Mouse (Mus musculus) T-helper 17 cell (primary cell): ENCODE results near the gene Rasip1.

Experiments
- in situ Hi-C, 2 experiments: fragments of 300-600 bp; cut with MboI, MseI; formaldehyde crosslinking; loops; 1 replicate in 1 of 2; 2 replicates in 1 of 2; pipeline ENCODE4 v1.15.1; 2025; ENCODE audit warnings: high pct_unique_total_duplicates in 2 of 2

The Rasip1 gene

GRCm38 (mm10) chr7:45623507-45623906, 3.8 kb upstream of the Rasip1 start:
- in situ Hi-C loops, result no loop called here

- in situ Hi-C loops, result loop anchor here in 1 of 2 experiments (25.0 kb wide), 1 partner anchor 1013 kb away; the partner anchor contains the start of gene Sergef
These were observed 2.6 kb upstream of the Rasip1 start for GRCm38 (mm10) chr7:45624718-45625117.

DNA sequence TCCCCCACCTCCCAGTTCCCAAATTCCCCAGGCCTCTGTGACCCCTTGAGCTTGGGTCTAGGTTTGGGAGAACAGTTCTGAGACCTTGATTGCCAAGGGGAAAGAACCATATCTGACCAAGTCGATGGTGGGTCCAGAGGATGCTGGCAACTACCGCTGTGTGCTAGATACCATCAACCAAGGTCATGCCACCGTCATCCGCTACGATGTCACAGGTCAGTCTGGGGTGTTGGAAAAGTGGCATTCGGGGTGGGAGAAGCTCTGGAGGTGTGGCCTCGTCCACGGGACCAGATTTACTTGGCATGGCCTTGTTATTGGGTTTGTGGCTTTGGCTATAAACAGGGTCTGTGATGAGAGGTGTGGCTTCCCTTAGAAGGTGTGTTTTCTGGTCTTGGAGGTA, 1.8 kb upstream of the Rasip1 start:
- in situ Hi-C loops, result loop anchor here in 1 of 2 experiments (25.0 kb wide), 1 partner anchor 1012 kb away; the partner anchor contains the start of gene Sergef

- in situ Hi-C loops, result loop anchor here in 1 of 2 experiments (25.0 kb wide), 1 partner anchor 1011 kb away; the partner anchor contains the start of gene Sergef
These were observed 664 bp upstream of the Rasip1 start for GRCm38 (mm10) chr7:45626571-45627076.

DNA sequence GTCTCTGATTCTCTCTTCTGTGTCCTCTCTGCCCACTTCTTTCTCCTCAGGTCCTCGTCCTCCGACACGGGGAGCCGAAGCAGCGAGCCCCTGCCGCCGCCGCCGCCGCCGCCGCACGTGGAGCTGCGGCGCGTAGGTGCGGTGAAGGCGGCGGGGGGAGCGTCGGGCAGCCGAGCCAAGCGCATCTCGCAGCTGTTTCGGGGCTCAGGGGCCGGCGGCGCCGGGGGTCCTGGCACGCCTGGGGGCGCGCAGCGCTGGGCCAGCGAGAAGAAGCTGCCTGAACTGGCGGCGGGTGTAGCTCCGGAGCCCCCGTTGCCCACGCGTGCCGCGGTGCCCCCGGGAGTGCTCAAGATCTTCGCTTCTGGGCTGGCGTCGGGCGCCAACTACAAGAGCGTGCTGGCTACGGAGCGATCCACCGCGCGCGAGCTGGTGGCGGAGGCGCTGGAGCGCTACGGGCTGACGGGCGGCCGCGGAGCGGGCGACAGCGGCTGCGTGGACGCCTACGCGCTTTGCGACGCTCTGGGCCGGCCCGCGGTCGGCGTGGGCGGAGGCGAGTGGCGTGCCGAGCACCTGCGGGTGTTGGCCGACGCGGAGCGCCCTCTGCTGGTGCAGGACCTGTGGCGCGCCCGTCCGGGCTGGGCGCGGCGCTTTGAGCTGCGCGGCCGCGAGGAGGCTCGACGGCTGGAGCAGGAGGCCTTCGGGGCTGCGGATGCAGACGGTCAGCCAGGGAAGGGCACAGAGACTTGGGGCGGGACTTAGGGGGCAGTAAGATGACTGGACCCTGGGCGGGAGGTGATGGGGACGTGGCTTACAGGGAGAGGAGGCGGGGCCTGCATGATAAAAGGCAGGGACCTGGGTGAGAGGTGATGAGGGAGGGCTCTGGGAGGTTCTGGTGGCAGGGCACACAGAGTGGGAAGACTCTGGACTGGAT, 1.3 kb downstream of the Rasip1 start:
- in situ Hi-C loops, result loop anchor here in 1 of 2 experiments (25.0 kb wide), 1 partner anchor 1009 kb away; the partner anchor contains the start of gene Sergef

- in situ Hi-C loops, result loop anchor here in 1 of 2 experiments (25.0 kb wide), 1 partner anchor 1007 kb away; the partner anchor contains the start of gene Sergef
These were observed 3.0 kb downstream of the Rasip1 start for GRCm38 (mm10) chr7:45630064-45630907.

GRCm38 (mm10) chr7:45632499-45632898, 5.2 kb downstream of the Rasip1 start:
- in situ Hi-C loops, result loop anchor here in 1 of 2 experiments (25.0 kb wide), 1 partner anchor 1005 kb away; the partner anchor contains the start of gene Sergef

DNA sequence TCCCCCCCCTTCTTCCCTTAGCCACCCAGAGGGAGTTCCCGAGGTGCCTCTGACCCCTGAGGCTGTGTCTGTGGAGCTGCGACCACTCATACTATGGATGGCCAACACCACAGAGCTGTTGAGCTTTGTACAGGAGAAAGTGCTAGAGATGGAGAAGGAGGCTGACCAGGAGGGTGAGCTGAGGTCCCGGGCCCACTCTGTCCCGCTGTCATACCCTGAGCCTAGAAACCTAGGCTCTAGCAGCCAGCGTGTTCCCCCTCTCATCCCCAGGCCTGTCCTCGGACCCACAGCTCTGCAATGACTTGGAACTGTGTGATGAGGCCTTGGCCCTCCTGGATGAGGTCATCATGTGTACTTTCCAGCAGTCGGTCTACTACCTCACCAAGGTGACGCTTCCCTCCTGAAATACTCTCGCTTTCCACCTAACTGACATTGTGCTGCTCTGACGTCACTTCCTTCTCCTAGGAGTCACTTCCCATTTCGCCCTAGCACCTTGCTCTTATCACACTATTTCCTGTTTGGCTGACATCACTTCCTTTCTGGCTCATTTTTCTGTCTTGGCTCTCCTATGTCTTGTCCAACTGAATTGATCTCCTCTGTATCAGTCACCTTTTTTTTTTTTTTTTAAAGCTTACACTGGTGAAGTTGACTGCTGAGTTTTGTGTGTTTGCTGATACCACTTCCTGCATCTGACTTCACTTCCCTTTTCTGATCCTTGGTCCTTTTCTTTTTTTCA, 7.8 kb downstream of the Rasip1 start:
- in situ Hi-C loops, result loop anchor here in 1 of 2 experiments (25.0 kb wide), 1 partner anchor 1002 kb away; the partner anchor contains the start of gene Sergef

GRCm38 (mm10) chr7:45635711-45636688, 8.7 kb downstream of the Rasip1 start:
- in situ Hi-C loops, result loop anchor here in 1 of 2 experiments (25.0 kb wide), 1 partner anchor 1001 kb away; the partner anchor contains the start of gene Sergef

- in situ Hi-C loops, result loop anchor here in 1 of 2 experiments (25.0 kb wide), 1 partner anchor 1000 kb away; the partner anchor contains the start of gene Sergef
These were observed 10.4 kb downstream of the Rasip1 start for GRCm38 (mm10) chr7:45637710-45638109.

GRCm38 (mm10) chr7:45638623-45639401, 11.5 kb downstream of the Rasip1 start:
- in situ Hi-C loops, result loop anchor here in 1 of 2 experiments (25.0 kb wide), 1 partner anchor 998 kb away; the partner anchor contains the start of gene Sergef

- in situ Hi-C loops, result loop anchor here in 1 of 2 experiments (25.0 kb wide), 1 partner anchor 998 kb away; the partner anchor contains the start of gene Sergef
These were observed 12.3 kb downstream of the Rasip1 start, which contains the start of gene Mamstr for GRCm38 (mm10) chr7:45639561-45640027. Gene Mamstr (plus strand): TSS chr7:45639977.

GRCm38 (mm10) chr7:45640191-45640957, 13.1 kb downstream of the Rasip1 start:
- in situ Hi-C loops, result loop anchor here in 1 of 2 experiments (25.0 kb wide), 1 partner anchor 997 kb away; the partner anchor contains the start of gene Sergef

DNA sequence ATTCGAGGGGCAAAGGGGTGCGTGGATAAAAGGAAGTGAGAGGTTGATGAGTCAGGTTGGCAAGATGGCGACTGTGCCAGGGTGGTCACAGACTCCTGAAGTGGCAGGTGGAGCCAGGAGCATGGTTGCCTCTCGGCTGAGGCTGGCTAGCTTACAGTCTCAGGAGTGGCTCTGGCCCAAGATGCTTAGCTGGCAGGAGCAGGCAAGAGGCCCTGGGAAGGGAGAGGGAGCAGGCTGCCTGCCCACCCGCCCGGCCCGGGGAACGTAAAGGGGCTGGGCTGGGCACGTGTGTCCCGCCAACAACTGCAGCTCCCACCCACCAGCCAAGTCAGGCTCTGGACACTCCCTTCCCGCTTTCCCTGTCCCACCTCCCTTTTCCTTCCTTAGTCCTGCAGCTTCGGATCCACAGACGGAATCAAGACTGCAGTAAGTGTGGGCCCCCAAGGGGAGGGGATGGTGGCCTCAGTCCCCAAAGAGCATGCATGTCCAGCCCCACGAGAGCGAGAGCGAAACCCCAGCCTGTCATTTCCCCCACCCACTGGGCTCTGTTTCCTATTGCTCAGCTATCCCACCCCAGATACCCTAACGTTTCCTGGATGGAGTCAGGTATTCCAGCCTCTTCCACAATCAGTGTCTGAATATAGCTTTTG, 14.2 kb downstream of the Rasip1 start:
- in situ Hi-C loops, result loop anchor here in 1 of 2 experiments (25.0 kb wide), 1 partner anchor 996 kb away; the partner anchor contains the start of gene Sergef

DNA sequence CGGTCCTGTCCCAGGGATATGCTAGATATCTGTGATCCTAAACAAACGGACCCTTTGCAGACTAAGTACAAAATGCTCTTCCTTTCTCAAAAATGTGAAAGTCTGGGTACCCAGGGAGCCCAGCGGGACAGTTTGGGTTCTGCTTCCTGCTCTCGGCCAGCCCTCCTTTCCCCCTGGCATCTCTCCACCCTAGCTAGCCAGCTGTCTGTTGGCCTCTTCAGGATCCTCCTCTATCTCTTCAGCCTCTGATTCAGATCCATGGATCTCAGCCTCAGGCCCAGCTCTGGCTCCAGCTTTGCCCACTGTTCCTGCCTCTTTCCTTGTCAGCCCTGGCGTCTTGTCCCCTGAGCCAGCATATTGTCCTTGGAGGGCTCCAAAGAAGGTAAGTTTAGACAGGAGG, 14.8 kb downstream of the Rasip1 start:
- in situ Hi-C loops, result loop anchor here in 1 of 2 experiments (25.0 kb wide), 1 partner anchor 995 kb away; the partner anchor contains the start of gene Sergef
